Mouse (Mus musculus): ENCODE data around the gene Pcca.

DNA sequence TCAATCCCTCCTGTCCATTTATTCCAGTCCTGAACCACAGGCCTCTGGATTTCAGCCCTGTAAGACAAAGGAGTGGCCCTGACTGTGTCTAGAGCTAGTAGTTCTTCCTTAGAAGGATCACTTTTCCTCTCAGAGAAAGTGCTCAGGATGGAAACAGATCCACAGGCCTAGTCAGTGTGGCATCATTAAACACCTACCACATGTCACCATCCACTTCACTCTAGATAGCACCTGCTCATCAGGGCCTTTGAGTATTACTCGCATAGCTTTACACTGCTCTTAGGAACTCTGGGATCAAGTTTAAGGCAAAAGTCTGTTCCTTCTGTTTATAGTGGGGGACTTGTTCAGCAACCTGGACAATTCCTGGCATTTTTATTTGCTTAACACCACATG, 354.4 kb downstream of the Pcca start:
- TF ChIP-seq CTCF (IDR thresholded peaks at IDR 0.05; ENCODE audit: low read depth, low read length) (no peak), POLR2A (IDR thresholded peaks at IDR 0.05; ENCODE audit: extremely low read depth, insufficient read depth, low read length) (no peak)
